Mouse (Mus musculus) liver, postnatal 0 days (tissue): ENCODE results near the gene Creb3l2.

Source experiments
- CTCF ChIP-seq: sonication (generic); IDR thresholded peaks from 2 replicates; pipeline ENCODE4 v1.5.1; 2016; ENCODE audit warnings: antibody characterized with exemption, low read depth
- EP300 ChIP-seq: IDR thresholded peaks from 2 replicates; pipeline ENCODE4 v1.6.1; 2016; ENCODE audit warnings: antibody characterized with exemption, low read depth, mild to moderate bottlenecking

GRCm38 (mm10) chr6:37437086-37437485 is 4.9 kb downstream of the Creb3l2 start:
- TF ChIP-seq CTCF (no peak), EP300 (no peak)
